Mouse (Mus musculus): ENCODE measurements around the gene Spint2.

DNA sequence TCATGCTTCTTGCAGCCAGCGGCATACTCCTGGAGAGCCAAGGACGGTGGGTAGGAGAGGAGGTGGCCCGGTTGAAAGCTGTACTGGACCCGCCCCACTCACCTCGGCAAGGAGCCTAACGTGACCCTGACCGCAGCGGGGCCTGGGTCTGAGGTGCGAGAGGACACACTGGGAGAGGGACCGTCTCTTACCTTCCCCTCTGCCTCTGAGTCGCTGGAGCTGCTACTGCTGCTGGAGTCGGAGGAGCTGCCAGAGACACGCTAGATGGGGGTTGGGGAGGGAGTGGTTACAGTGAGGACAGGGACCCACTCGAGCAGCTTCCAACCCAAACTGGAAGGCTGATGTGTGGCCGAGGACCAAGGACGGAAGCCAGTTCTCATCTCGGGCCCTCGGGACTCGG lies 34.0 kb downstream of the Spint2 start:
- no peak for TF ChIP-seq GATA1 (IDR thresholded peaks at IDR 0.05; ENCODE audit: low read length)
- TF ChIP-seq TAL1 (IDR thresholded peaks at IDR 0.05; ENCODE audit: low read length) = no peak

Data from erythroblast, embryonic 14.5 days (primary cell).